Mouse (Mus musculus): ENCODE results near the gene Daam1. TPM values are rescaled to one million over a fixed set of nuclear protein-coding genes. Genes with fewer than 3 reads are reported as not detected.

The Daam1 gene
- polyA plus RNA-seq, 1 experiment, result 15.2 TPM

GRCm38 (mm10) chr12:71961671-71962070, 130.8 kb downstream of the Daam1 start:
- no peak for DNase-seq
- no peaks in the 10 kb centered on the region; the same call in 1 of the 2 replicates for H3K4me1 ChIP-seq (ENCODE audit: control insufficient read depth, insufficient read depth, low read length)
- TF ChIP-seq POLR2A (IDR thresholded peaks at IDR 0.05; ENCODE audit: borderline replicate concordance, extremely low read depth, low read depth, low read length), result no peak
- TF ChIP-seq CTCF (IDR thresholded peaks at IDR 0.05; ENCODE audit: insufficient read depth, low read length), result no peak
- WGBS, result 95% methylated on average over 3 of the region's 3 CpGs
- H3K4me3 ChIP-seq (replicated peaks; ENCODE audit: extremely low read depth, low read depth, low read length), result no peak overlapping the region

GRCm38 (mm10) chr12:71962616-71963015, 131.7 kb downstream of the Daam1 start:
- H3K4me3 ChIP-seq (replicated peaks; ENCODE audit: extremely low read depth, low read depth, low read length), result no peak overlapping the region
- DNase-seq, result no peak
- H3K4me1 ChIP-seq (ENCODE audit: control insufficient read depth, insufficient read depth, low read length), result no peaks in the 10 kb centered on the region; the same call in 1 of the 2 replicates
- WGBS, result 80% methylated on average over 4 of the region's 4 CpGs
- TF ChIP-seq POLR2A (IDR thresholded peaks at IDR 0.05; ENCODE audit: borderline replicate concordance, extremely low read depth, low read depth, low read length), result no peak
- no peak for TF ChIP-seq CTCF (IDR thresholded peaks at IDR 0.05; ENCODE audit: insufficient read depth, low read length)

- peaks cover 6% of the 10 kb centered on the region; the same call in 1 of the 2 replicates for H3K4me1 ChIP-seq (ENCODE audit: control insufficient read depth, insufficient read depth, low read length)
- no peak for TF ChIP-seq CTCF (IDR thresholded peaks at IDR 0.05; ENCODE audit: insufficient read depth, low read length)
- TF ChIP-seq POLR2A (IDR thresholded peaks at IDR 0.05; ENCODE audit: borderline replicate concordance, extremely low read depth, low read depth, low read length), result no peak
- no peak for DNase-seq
- WGBS, result 79% methylated on average over 4 of the region's 4 CpGs
- H3K4me3 ChIP-seq (replicated peaks; ENCODE audit: extremely low read depth, low read depth, low read length), result no peak overlapping the region
Measured at GRCm38 (mm10) chr12:71968592-71968991, 137.7 kb downstream of the Daam1 start.

GRCm38 (mm10) chr12:71969022-71969421, 138.1 kb downstream of the Daam1 start:
- WGBS, result 54% methylated on average over 3 of the region's 3 CpGs
- DNase-seq, result no peak
- TF ChIP-seq CTCF (IDR thresholded peaks at IDR 0.05; ENCODE audit: insufficient read depth, low read length), result no peak
- no peak for TF ChIP-seq POLR2A (IDR thresholded peaks at IDR 0.05; ENCODE audit: borderline replicate concordance, extremely low read depth, low read depth, low read length)
- H3K4me1 ChIP-seq (ENCODE audit: control insufficient read depth, insufficient read depth, low read length), result peaks cover 6% of the 10 kb centered on the region; the same call in 1 of the 2 replicates
- H3K4me3 ChIP-seq (replicated peaks; ENCODE audit: extremely low read depth, low read depth, low read length), result no peak overlapping the region

GRCm38 (mm10) chr12:71969439-71969838, 138.6 kb downstream of the Daam1 start:
- no peak for DNase-seq
- TF ChIP-seq POLR2A (IDR thresholded peaks at IDR 0.05; ENCODE audit: borderline replicate concordance, extremely low read depth, low read depth, low read length), result no peak
- TF ChIP-seq CTCF (IDR thresholded peaks at IDR 0.05; ENCODE audit: insufficient read depth, low read length), result no peak

GRCm38 (mm10) chr12:71969941-71970629, 139.2 kb downstream of the Daam1 start:
- Histone ChIP-seq H3K4me3 (replicated peaks; ENCODE audit: extremely low read depth, low read depth, low read length) (no peak overlapping the region), H3K4me1 (ENCODE audit: control insufficient read depth, insufficient read depth, low read length) (peaks cover 6% of the 10 kb centered on the region; the same call in 1 of the 2 replicates)
- DNase-seq, result no peak
- TF ChIP-seq POLR2A (IDR thresholded peaks at IDR 0.05; ENCODE audit: borderline replicate concordance, extremely low read depth, low read depth, low read length) (no peak), CTCF (IDR thresholded peaks at IDR 0.05; ENCODE audit: insufficient read depth, low read length) (no peak)
- WGBS, result 66% methylated on average over 12 of the region's 12 CpGs

More at GRCm38 (mm10) chr12:71969439-71969838, 138.6 kb downstream of the Daam1 start:
- Histone ChIP-seq H3K4me3 (replicated peaks; ENCODE audit: extremely low read depth, low read depth, low read length) (no peak overlapping the region), H3K4me1 (ENCODE audit: control insufficient read depth, insufficient read depth, low read length) (peaks cover 6% of the 10 kb centered on the region; the same call in 1 of the 2 replicates)
- 92% methylated on average over 9 of the region's 9 CpGs for WGBS

GRCm38 (mm10) chr12:71970791-71971654, 140.1 kb downstream of the Daam1 start:
- DNase-seq, result no peak
- H3K4me1 ChIP-seq (ENCODE audit: control insufficient read depth, insufficient read depth, low read length), result peaks cover 6% of the 10 kb centered on the region; the same call in 1 of the 2 replicates
- 47% methylated on average over 9 of the region's 9 CpGs for WGBS
- TF ChIP-seq POLR2A (IDR thresholded peaks at IDR 0.05; ENCODE audit: borderline replicate concordance, extremely low read depth, low read depth, low read length), result no peak
- no peak for TF ChIP-seq CTCF (IDR thresholded peaks at IDR 0.05; ENCODE audit: insufficient read depth, low read length)
- H3K4me3 ChIP-seq (replicated peaks; ENCODE audit: extremely low read depth, low read depth, low read length), result no peak overlapping the region

- no peak for DNase-seq
- 67% methylated on average over 5 of the region's 5 CpGs for WGBS
- H3K4me1 ChIP-seq (ENCODE audit: control insufficient read depth, insufficient read depth, low read length), result peaks cover 15% of the 10 kb centered on the region
- TF ChIP-seq POLR2A (IDR thresholded peaks at IDR 0.05; ENCODE audit: borderline replicate concordance, extremely low read depth, low read depth, low read length) (no peak), CTCF (IDR thresholded peaks at IDR 0.05; ENCODE audit: insufficient read depth, low read length) (no peak)
- H3K4me3 ChIP-seq (replicated peaks; ENCODE audit: extremely low read depth, low read depth, low read length), result no peak overlapping the region
Measured at GRCm38 (mm10) chr12:71972126-71972525, 141.2 kb downstream of the Daam1 start.

- TF ChIP-seq CTCF (IDR thresholded peaks at IDR 0.05; ENCODE audit: insufficient read depth, low read length) (no peak), POLR2A (IDR thresholded peaks at IDR 0.05; ENCODE audit: borderline replicate concordance, extremely low read depth, low read depth, low read length) (no peak)
- no peak for DNase-seq
- Histone ChIP-seq H3K4me1 (ENCODE audit: control insufficient read depth, insufficient read depth, low read length) (peaks cover 15% of the 10 kb centered on the region), H3K4me3 (replicated peaks; ENCODE audit: extremely low read depth, low read depth, low read length) (no peak overlapping the region)
- 62% methylated on average over 12 of the region's 12 CpGs for WGBS
Measured at GRCm38 (mm10) chr12:71972619-71973266, 141.9 kb downstream of the Daam1 start.
